Mouse (Mus musculus) CD4-positive naive resting alpha-beta T cell, adult 57 days (primary cell): ENCODE measurements around the gene Commd1. TPM values are rescaled to one million over a fixed set of nuclear protein-coding genes. Genes with fewer than 3 reads are reported as not detected.

Source experiments
- total RNA-seq: library from RNA; stranded (reverse); gene quantifications from one replicate; pipeline ENCODE4 v1.2.4, GENCODE M21; 2023

Gene Commd1
- total RNA-seq: 30.9 TPM

DNA sequence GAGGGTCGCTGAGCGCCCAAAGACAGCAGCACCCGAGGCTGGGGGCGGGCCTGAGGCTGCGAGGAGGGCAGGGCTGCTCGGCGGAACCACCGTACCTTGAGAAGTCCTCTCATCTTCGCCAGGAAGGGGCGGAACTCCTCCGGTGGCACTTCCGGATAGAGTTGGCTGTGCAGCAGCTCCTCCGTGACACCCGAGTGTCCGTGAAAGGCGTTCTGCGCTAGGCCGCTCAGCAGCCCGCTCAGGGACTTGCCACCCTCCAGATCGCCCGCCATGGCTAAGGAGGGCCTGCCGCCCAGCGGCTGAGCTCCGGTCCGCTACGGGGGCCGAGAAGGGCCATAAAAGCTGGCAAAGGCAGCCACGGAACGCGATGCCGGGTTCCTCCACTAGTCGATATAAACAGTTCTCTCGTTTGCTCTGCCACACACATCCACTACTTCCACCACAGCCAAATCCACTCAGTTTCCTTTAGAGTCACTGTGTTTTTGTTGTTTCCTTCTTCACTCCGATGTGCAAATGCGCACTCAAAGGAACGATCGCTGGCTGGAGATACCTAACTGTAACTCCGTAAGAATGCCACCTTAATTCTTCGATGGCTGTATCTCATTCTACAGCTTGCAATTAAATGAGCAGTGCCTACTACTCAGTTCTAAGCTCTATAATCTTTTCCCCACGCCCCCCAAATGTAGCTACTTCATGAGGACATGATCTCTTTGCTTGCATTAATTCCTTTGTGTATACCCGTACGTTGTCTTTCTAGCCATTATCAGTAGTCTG is at the start of gene Commd1, which contains the start of gene Gm28048:
Gene Commd1, minus strand, starts transcription at position 399 of the 774 bp plus-strand sequence.
Gene Gm28048, minus strand, starts transcription at position 107 of the 774 bp plus-strand sequence.

DNA sequence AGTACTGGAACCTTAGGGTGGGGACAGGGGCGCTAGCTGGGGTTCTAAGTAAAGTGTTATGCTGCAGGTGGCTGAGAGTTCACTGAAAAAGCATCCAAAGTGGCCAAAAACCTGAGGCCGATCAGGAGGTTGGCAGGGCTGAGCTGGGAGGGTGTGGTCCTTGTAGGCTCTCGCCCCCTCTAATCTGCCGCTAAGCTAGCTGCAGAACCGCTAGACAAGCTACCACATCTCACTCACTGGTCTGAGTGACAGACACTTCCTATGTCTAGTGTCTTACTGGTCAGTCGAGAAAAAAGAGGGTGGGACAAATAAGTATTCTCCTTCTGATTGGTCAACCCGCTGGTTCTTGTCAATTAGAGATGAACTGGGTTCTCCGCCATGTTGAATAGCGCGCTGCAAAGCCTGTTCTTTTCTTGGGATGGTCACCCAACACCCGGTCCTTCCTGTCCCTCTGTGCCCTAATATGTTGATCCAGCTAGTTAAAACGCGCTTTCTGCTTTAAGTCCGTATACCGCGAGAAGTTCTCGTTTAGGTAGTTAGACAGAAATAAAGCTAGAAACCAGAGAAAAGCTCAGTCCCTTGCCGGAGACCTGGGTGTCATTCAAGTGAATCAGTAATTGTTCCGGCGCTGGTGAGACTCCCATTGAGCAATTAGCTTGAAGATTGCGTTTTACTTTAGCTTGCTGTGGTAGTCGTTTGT is 25.4 kb upstream of the Commd1 start, which contains the start of gene Fam161a:
Gene Fam161a, plus strand, starts transcription at position 51 of the 700 bp plus-strand sequence.

DNA sequence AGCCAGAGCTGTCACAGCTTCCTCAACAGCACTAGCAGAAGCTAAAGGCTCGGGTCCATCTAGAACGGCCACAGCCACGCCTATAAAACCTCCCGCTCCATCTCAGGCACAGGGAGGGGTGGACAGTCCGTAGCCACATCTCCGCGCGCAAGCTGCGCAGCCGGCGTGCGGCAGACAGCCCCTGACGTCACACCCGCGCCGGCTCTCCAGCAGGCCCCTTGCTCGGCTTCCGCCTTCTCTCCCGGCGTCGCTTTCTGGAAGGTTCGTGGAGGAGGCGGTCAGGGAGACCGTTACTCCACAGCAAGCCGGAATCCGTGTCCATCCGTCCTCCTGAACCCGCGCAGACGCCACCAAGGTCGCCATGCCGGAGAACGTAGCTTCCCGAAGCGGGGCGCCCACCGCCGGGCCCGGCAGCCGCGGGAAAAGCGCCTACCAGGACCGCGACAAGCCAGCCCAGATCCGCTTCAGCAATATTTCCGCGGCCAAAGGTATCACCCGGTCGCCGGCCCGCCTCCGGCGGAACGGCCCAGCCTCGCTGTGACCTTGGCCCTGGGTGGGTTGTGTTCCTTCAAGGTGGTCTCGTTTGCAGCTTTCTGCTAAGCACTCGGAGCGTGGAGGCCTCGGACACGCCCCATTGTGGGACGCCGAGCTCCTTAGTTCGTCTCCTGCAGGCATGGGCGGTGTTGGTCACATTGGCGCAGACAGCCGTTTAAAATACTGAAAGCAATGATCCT is 8.4 kb upstream of the Commd1 start, which contains the start of gene Cct4:
Gene Cct4, plus strand, starts transcription at position 127 of the 734 bp plus-strand sequence.

DNA sequence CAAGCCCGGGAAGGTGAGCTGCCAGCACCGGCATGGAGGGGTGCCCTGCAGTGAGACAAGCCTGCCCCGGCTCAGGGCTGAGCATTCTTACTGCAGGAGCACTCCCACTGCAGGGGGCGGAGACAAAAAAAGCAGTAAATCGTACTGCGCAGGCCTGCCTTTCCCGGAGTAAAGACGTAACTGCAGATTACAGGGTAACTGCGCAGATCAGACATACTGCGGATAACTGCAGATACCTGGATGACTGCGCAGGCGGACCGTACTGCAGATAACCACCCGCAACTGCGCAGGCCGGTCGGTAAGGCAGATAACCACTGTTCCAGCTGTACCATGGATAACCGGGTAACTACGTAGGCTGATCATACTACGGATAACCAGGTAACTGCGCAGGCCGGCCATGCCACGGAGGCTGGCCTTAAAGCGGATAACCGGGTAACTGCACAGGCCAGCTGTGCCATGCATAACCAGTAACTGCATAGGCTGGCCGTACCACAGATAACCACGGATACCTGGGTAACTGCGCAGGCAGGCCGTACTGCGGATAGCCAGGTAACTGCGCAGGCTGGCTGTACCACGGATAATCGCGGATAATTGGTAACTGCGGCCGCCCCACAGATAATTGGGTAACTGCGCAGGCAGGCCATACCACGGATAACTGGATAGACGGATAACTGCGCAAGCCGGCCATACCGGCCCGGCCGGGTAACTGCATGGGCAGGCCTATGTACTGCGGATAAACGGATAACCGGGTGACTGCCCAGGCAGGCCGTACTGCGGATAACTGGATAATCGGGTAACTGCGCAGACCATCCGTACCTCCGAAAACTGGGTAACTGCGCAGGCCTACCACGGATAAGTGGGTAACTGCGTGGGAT is 10.1 kb downstream of the Commd1 start, which contains the start of gene Zrsr1:
Gene Zrsr1, plus strand, starts transcription at position 171 of the 875 bp plus-strand sequence.

DNA sequence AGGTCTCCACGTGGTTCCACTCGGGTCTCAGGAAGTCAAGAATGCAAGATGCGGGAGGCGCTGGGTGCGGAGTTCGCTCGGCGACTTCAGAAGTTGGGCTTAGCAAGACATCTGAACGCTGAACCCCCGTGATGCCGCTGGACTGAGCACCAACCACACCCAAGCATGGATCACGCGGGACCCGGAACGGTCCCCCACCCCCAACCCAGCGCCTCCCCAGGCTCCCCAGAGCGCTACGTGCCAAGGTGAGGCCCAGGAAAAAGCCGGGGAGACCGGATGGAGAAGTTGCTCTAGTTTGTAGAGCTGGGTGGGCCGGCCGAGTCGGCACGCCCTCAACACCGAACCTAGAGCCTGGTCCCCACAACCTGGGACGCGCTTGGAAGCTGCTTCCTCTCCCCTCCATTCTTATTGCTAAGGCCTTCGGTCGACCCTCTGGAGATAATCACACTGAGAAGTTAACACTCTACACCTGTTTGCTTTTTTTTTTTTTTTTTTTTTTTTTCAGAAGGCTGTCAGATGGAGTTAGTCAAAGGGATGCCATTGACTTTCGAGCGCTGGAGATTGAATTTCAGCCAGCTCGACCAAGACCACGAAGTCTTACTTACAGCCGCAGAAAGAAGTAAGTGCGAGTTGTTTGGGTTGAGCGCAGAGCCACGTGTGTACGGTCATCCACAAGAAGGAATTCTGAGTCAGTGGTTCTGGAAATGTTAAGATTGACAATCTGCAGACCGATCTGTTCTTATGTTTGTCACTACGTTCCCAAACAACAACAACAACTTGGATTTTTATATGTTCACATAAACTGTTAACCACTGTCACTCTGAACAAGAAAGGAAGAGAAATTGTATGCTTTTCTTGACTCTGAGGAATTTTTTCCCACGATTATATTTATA is 121.6 kb downstream of the Commd1 start, which contains the start of gene B3gnt2:
Gene B3gnt2, minus strand, starts transcription at position 627 of the 893 bp plus-strand sequence.

Other genes with a start within 250 kb of the Commd1 start
- 52.4 TPM for gene B3gnt2, start 121.4 kb downstream of the Commd1 start, total RNA-seq
- gene Zrsr1, start 10.4 kb downstream of the Commd1 start, total RNA-seq: 77.7 TPM
- 23.2 TPM for gene Gm28048, start 292 bp downstream of the Commd1 start, total RNA-seq
- gene Cct4, start 8.1 kb upstream of the Commd1 start, total RNA-seq: 235 TPM
- gene Fam161a, start 25.1 kb upstream of the Commd1 start, total RNA-seq: 4.4 TPM